Mouse (Mus musculus) kidney, adult 10 weeks (tissue): Measurements from ENCODE around the gene Itga8. TPM values are rescaled to one million over a fixed set of nuclear protein-coding genes. Genes with fewer than 3 reads are reported as not detected.

Source experiments
- polyA plus RNA-seq: library from polyadenylated mRNA; stranded (reverse); fragments of 350-450 nt; fragmentation: Illumina TruSeq; extraction: RNeasy Lipid Tissue Mini Kit (QIAGEN cat#74804); gene quantifications from one replicate; pipeline ENCODE4 v1.2.3, GENCODE M21; 2014; ENCODE audit warnings: low read depth, low replicate concordance

Gene Itga8
- 31.1 TPM for polyA plus RNA-seq

DNA sequence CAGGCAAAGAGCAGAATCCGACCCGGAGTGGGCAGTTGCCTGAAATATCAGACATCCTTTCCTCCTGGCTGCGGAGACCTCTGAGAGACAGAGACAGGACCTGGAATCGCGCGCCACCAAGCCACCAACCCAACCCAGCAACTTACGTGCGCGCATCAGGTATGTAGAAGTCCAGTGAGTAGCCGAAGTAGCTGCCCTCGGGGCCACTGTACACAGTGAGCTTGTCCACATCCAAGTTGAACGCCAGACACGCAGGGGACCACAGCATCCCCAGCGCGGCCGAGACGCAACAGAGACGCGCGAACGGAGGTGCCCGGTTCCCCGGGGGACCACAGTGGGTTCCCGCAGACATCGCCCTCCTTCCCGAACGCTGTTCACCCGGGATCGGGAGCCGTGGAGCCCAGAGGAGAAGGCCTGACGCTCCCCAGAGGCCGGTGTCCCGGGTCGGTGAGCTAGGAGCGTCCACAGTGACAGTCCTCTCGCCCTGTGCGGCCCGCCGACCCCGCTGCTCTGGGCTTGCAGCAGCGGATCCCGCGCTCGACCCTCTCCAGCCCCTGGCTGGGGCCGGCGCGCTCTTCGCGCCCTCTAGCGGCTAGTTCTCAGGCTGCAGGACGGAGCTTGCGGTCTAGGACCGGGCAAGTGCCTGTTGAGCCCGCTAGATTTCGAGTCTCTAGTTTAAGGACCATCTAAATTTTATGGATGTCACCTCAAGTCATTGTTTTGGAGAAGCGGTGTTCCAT is at the start of gene Itga8:
Gene Itga8 (minus strand): TSS at position 492 of the 740 bp plus-strand sequence.

Other genes starting within 250 kb of the Itga8 start
- 145 TPM for gene Mindy3, start 117.5 kb upstream of the Itga8 start, polyA plus RNA-seq